Mouse (Mus musculus): Measurements from ENCODE around the gene Mmp15. TPM values are rescaled to one million over a fixed set of nuclear protein-coding genes. Genes with fewer than 3 reads are reported as not detected.

The Mmp15 gene
- polyA plus RNA-seq, 1 experiment from 2014 or later = 17.0 TPM

DNA sequence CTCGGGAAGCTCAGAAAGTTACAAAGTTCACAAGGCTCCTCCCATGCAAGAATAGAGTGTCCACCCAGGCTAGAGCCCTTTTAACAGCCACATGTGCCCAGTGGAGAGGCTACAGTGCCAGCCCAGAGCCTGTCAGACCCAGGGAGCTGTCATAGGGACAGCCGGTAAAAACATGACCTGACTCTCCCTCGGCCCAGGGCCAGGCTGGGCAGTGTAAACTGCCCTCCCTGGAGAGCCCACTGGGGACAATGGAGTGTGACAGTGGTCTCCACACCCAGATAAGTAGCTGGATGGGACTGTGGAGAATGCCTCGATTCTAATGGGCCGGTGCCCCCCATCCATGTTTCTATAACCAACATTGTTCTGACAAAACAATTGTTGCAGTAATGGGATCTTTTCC lies 57.5 kb downstream of the Mmp15 start:
- Histone ChIP-seq H3K27ac (no peak overlapping the region), H3K27me3 (replicated peaks) (no peaks in the 10 kb centered on the region), H3K4me2 (no peak overlapping the region), H3K9me3 (no peaks in the 10 kb centered on the region), H3K9ac (no peak overlapping the region), H3K4me3 (replicated peaks) (no peak overlapping the region), H3K36me3 (no peaks in the 10 kb centered on the region), H3K4me1 (peaks cover 4% of the 10 kb centered on the region; the same call in 1 of the 2 replicates)
- 69% methylated on average over 5 of the region's 5 CpGs for WGBS
- no peak for ATAC-seq (ENCODE audit: insufficient read depth, low FRiP score, low read depth)

DNA sequence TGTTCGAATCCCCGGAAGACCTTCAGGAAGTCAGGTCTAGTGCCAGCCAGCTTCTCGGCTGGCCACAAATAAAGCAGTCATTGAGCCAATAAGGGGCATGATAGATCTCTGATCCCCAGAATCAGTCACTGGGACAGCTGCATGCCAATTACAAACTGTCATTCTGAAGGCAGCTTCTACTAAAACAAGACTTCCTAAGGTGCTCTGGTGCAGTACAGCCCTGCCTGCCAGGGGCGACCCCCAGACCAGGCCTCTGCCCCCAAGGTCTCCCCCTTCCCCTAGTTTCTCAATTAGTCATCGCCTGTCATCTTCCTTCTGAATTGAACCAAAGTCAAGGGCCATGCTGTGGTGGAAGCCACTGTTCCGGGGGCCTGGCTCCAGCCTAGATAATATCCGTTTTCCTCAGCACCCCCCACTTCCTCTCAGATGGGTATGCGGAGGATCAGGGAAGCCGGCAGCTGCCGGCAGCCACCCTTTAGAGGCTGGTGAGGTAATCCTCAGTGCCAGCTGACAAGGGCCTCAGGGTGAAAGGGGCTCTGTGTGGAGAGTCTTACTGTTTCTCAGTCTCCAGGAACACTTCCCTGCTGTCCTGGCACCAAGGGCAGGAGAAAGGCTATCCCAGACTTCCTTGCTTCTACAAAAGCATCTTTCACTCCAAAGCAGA lies 59.4 kb downstream of the Mmp15 start:
- H3K27me3 ChIP-seq (replicated peaks) = no peaks in the 10 kb centered on the region
- H3K9me3 ChIP-seq = no peaks in the 10 kb centered on the region
- peaks cover 4% of the 10 kb centered on the region; the same call in 1 of the 2 replicates for H3K4me1 ChIP-seq
- 0 out of 2 replicates have a peak overlapping the region, but pooled peaks have one; percentile 9 for H3K27ac ChIP-seq
- no peaks in the 10 kb centered on the region for H3K36me3 ChIP-seq
- ATAC-seq (ENCODE audit: insufficient read depth, low FRiP score, low read depth) = no peak
- H3K4me3 ChIP-seq (replicated peaks) = no peak overlapping the region
- H3K9ac ChIP-seq = no peak overlapping the region
- H3K4me2 ChIP-seq = no peak overlapping the region
- WGBS = 41% methylated on average over 10 of the region's 10 CpGs

DNA sequence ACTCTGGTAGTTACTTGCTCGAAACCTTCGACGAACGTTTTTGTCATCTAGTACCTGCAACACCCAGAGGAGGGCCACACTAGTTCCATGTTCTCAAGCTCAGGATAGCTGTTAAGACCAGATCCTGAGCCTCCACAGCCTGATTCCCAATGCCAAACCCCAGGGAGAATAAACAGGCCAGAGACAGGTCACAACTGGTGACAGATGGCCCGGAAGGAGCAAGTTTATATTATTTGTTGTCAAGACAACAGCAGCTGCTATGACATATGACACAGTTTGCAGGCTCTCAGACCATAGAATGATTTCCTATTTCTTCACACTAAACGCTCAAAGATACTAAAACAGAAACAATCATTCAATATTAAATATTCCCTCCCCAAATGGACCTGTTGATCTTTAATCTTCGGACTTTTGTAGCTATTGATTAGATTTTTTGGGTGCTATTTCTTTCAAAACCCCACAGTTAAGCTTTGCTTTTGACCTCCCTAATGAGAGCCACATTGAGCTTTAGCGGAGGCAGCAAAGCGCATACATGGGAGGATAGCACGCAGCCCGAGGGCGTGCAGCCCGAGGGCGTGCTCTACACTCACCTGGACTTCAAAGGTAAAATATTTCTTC lies 70.2 kb downstream of the Mmp15 start:
- H3K9ac ChIP-seq = no peak overlapping the region
- no peak for ATAC-seq (ENCODE audit: insufficient read depth, low FRiP score, low read depth)
- no peaks in the 10 kb centered on the region for H3K9me3 ChIP-seq
- H3K36me3 ChIP-seq = peaks cover 20% of the 10 kb centered on the region
- no peak overlapping the region for H3K4me2 ChIP-seq
- H3K4me3 ChIP-seq (replicated peaks) = no peak overlapping the region
- H3K4me1 ChIP-seq = peaks cover 16% of the 10 kb centered on the region; the same call in 1 of the 2 replicates
- H3K27ac ChIP-seq = no peak overlapping the region
- 89% methylated on average over 14 of the region's 14 CpGs for WGBS
- H3K27me3 ChIP-seq (replicated peaks) = no peaks in the 10 kb centered on the region

Other genes starting within 250 kb of the Mmp15 start
- gene Kifc3, start 149.5 kb upstream of the Mmp15 start, polyA plus RNA-seq (2015; fragmentation: Nextera tagmentation; extraction: Ambion mirVana) = 21.2 and 23.1 TPM in 2 replicates
- gene Cngb1, start 45.7 kb upstream of the Mmp15 start, polyA plus RNA-seq (2015; fragmentation: Nextera tagmentation; extraction: Ambion mirVana) = 0.59 and 1.1 TPM in 2 replicates
- gene Tepp, start 41.7 kb upstream of the Mmp15 start, polyA plus RNA-seq (2015; fragmentation: Nextera tagmentation; extraction: Ambion mirVana) = 0.23 and 0.48 TPM in 2 replicates
- gene Zfp319, start 20.3 kb upstream of the Mmp15 start, polyA plus RNA-seq (2015; fragmentation: Nextera tagmentation; extraction: Ambion mirVana) = 6.2 and 7.2 TPM in 2 replicates
- gene Usb1, start 20.0 kb upstream of the Mmp15 start, polyA plus RNA-seq (2015; fragmentation: Nextera tagmentation; extraction: Ambion mirVana) = 36.1 and 38.5 TPM in 2 replicates
- 134 and 140 TPM in 2 replicates for gene Cfap20, start 82.6 kb downstream of the Mmp15 start, polyA plus RNA-seq (2015; fragmentation: Nextera tagmentation; extraction: Ambion mirVana)
- gene Csnk2a2, start 137.8 kb downstream of the Mmp15 start, polyA plus RNA-seq (2015; fragmentation: Nextera tagmentation; extraction: Ambion mirVana) = 8.8 and 11.1 TPM in 2 replicates
- gene Ccdc113, start 181.8 kb downstream of the Mmp15 start, polyA plus RNA-seq (2015; fragmentation: Nextera tagmentation; extraction: Ambion mirVana) = 0.13 and 0.21 TPM in 2 replicates
- gene Prss54, start 224.1 kb downstream of the Mmp15 start, polyA plus RNA-seq (2015; fragmentation: Nextera tagmentation; extraction: Ambion mirVana) = not detected in 2 replicates

All from stomach, embryonic 15.5 days (tissue).